Mouse (Mus musculus) induced T-regulatory cell, adult 2 months (primary cell): ENCODE results near the gene Hoxd1.

ENCODE experiments used
- DNase-seq: peaks from one replicate; pipeline ENCODE4 v3.0.0-alpha.2; 2012; ENCODE audit warnings: low read depth

Hoxd1 gene

DNA sequence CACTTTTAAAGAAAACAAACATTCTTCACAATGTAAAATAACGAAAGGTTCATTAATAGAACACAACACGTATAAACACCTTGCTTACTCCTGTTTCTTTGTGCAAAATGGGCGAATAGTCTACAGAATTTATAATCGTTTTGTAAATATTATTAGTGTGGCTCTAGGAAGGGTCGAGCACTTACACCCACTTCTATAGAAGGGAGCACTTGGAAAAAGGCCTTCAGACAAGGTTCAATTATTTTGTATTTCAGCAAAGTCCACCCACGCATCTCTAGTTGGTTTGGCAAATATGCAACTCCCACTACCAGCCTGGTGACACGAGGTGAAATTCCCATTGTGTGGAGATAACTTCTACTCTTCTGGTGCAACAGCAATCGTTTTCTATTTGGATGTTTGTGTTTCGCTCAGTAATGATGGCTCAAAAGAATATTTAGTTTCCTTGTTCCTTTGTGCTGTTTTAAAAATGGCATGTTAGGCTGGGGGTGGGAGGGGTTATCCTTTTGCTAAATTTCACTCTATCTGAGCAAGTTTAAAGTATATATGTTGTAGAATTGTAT is 14.3 kb upstream of the Hoxd1 start:
- no peak for DNase-seq

DNA sequence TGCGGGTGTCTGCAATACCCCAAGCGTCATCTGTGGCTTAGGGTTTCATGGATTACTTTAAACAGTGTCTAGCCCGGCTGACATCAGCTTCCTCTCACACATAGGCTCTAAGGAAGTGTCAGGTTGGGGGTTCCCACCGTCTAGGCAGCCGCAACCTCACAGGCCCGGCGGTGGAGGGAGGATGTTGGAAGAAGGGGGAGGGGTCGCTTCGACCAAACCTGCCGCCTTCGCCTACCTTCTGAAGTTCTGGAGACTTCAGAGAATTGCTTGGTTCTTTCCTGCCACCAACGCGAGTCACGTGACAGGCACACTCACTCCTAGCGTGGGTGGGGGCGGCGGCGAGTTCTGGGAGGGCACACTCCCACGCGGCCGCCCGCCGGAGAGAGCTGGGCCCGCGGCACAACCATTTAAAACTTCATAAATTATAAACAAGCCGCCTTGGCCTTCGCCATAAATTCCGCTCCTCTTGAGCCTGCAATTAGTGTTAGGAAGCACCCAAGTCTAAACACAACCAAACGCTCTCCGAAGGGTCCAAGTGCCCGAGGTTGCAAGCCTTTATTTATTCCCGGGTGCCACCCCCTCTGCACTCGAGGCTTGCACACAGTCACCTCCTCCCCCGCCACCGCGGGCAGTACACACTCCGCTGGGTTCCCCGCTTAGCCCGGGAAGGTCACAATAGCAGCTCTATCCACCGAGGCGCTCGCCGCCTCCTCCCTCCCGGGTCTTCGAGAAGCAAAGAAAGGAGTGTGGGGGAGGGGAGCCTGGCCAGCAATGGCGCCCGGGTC is 13.3 kb upstream of the Hoxd1 start:
- peak; percentile 51 for DNase-seq

GRCm38 (mm10) chr2:74750731-74751250 is 12.0 kb upstream of the Hoxd1 start:
- DNase-seq, result no peak

GRCm38 (mm10) chr2:74751861-74752260 is 10.9 kb upstream of the Hoxd1 start:
- DNase-seq, result no peak

DNA sequence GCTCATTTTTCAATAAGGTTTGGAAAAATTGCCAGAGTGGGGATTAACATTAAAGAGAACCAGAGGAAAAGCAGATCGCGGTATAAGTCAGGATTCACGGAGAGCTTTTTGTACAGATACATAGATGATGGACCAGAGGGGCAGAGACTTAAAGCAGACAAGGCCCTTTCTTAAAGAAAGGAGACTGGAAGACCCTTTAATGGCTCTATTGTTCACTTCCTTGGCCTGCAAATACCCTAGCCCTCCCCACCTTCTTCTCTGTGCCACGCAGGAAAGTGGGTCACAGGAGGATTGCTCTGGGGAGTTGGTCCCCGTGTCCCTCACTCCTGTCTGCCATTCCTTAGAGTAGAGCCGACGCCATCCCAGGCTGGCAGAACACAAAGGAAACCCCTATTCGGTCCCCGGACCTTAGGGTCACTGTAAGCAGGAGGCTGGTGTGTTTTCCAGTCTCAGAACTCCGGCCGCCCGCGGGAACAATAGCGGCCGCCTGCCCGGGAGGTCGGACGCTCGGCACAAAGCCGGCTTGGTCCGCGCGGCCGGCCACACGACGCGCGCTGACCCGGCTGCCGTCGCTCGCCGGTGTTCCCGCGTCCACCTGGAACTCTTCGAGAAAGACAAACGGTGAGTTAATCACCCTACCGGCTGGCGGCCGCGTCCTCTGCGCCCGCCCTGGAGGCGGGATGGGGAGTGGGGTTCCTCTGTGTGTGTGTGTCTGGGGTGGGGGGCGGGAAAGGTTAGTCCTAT is 10.2 kb upstream of the Hoxd1 start:
- no peak for DNase-seq

GRCm38 (mm10) chr2:74753175-74753523 is 9.6 kb upstream of the Hoxd1 start:
- no peak for DNase-seq

- DNase-seq, result no peak
Measured at GRCm38 (mm10) chr2:74753711-74754110, 9.1 kb upstream of the Hoxd1 start.

- no peak for DNase-seq
Measured at GRCm38 (mm10) chr2:74760146-74760545, 2.6 kb upstream of the Hoxd1 start.

- DNase-seq, result no peak
Measured at GRCm38 (mm10) chr2:74761941-74762340, 839 bp upstream of the Hoxd1 start.

DNA sequence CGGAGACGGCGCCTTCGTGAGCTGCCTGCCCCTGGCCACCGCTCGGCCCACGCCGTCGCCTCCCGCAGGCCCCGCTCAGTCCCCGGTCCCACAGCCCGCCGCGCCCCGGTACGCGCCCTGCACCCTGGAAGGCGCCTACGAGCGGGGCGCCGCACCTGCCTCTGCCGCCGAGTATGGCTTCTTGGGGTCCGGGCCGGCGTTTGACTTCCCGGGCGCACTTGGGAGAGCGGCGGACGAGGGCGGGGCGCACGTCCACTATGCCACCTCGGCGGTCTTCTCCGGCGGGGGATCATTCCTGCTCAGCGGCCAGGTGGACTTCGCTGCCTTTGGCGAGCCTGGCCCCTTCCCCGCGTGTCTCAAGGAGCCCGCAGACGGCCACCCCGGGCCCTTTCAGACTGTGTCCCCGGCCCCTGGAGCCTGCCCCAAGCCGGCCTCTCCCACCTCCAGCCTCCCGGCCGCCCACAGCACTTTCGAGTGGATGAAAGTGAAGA is 510 bp downstream of the Hoxd1 start:
- DNase-seq, result no peak

GRCm38 (mm10) chr2:74763976-74764375 is 1.2 kb downstream of the Hoxd1 start:
- DNase-seq, result no peak

DNA sequence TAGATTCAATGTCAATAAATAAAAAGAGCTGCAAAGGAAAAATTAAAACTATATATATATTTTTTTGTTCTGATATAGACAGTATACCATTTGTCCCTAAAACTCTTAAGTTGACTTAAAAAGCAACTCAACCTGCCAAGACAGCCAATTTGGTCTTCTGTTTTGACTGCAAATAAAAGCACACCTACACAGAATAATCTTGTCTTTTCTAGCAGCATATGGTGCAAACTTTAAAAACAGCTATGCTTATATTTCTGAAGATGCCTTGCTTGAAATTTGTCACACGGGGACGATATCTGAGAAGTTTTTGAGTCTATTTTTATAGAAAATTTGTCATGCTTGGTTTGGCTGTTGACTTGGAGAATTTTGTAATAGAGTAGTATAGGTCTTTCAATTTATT is 11.6 kb downstream of the Hoxd1 start:
- DNase-seq, result no peak

- DNase-seq, result no peak
Measured at GRCm38 (mm10) chr2:74777536-74778275, 14.9 kb downstream of the Hoxd1 start.

DNA sequence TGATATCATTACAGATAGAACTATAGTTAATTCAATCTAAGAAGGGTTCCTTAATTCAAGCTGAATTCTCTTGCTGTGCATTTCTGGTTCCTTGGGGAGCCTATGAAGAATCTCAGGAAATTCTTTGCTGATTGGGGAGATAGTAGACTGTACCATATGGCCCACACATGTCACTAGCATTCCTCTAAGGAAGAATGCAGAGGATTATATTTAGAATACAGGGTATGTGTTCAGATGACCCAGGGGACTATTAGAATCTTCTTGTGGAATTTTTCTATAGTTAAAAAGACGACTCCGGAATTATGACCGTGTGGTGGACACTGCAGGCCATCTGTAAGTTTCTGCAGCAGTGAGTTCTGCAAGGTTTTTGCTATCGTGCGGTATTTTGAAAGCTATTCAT is 18.6 kb downstream of the Hoxd1 start:
- DNase-seq, result no peak

DNA sequence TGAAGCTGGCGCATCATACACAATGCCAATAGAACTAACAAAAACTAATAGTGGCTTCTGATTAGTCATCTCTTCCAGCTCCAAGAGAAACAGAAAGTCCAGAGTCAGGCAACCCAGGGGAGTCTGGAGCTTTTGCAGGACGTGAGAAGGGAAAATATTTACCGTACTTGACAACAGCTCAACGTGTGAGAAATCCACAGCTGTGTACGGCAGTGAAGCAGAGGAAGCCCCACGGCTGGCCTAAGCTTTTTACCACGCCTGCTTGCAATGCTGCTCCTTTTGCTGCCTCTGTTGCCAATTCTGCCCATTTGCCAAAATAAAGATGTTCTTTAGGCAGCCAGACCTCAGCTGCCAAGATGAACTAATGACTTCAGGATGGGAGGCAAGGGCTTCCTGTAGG is 32.8 kb downstream of the Hoxd1 start:
- DNase-seq, result no peak

- DNase-seq, result no peak
Measured at GRCm38 (mm10) chr2:74808431-74808830, 45.7 kb downstream of the Hoxd1 start.
